Mouse (Mus musculus) liver, adult 2 months (tissue): ENCODE results near the gene Zbtb8os.

Experiments
- CTCF ChIP-seq: fragments of 200-500 bp; IDR thresholded peaks from 2 replicates; pipeline ENCODE4 v1.5.1; 2011; ENCODE audit warnings: low read depth, low read length, control low read depth
- POLR2A ChIP-seq: fragments of 200-500 bp; IDR thresholded peaks from 2 replicates; pipeline ENCODE4 v1.6.1; 2011; ENCODE audit warnings: low read length, control low read depth; ENCODE audit not compliant: insufficient read depth; ENCODE audit errors: extremely low read depth

DNA sequence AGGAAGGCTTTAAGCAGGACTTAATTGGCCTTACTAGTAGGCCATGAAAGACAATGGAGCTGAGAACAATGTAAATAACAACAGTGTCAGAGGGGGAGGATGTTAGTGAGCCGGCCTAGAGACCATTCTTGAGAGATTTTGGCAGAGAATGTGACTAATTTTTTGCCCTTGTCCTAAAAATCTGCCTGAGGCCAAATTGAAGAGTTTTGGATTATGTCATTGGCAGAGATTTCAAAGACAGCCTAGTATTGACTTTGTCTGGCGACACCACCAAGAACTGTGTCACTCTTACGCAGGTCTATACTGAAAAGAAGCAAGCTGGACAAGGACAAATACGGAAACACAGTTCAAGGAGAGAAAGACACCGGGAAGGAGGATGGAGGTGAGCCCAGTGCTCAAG, 27.3 kb downstream of the Zbtb8os start:
- TF ChIP-seq CTCF (no peak), POLR2A (no peak)
